Mouse (Mus musculus): ENCODE measurements at regions not wholly inside any gene's neighbourhood (a gene's known extent, or its start where the extent isn't known, plus 50 kb on each side); places are given as distances from the start of the nearest gene placed in this dataset.

DNA sequence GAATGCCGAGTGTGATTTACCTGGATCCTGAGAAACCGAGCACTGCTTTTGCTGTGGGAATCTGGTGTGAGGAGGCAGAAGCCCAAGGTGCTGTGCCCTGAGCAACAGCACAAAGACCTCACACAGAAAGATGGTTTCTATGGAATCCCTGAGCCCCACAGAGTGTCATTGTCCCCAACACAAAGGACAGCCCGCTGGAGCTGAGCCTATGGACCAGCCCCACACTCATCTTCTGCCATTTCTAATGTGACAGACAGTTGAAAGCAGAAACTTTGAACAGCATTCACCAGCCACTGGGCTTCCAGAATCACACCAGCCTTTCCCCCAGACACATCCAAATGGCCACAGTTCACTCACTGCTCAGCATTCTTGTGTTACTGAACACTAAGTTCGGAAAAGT is 171.5 kb upstream of the A430005L14Rik start:
- TF ChIP-seq CTCF (IDR thresholded peaks at IDR 0.05; ENCODE audit: low read depth), result no peak
- TF ChIP-seq EP300 (IDR thresholded peaks at IDR 0.05; ENCODE audit: low read depth), result no peak

Data from liver, postnatal 0 days (tissue).